Mouse (Mus musculus) adrenal gland, adult 18-20 months (tissue): ENCODE data around the gene Ndufa13. TPM values are rescaled to one million over a fixed set of nuclear protein-coding genes. Genes with fewer than 3 reads are reported as not detected.

ENCODE experiments used
- DNase-seq, 2 experiments: peaks; one replicate each; pipeline ENCODE4 v3.0.0; 2021 to 2022; ENCODE audit warnings: low spot score in 2 of 2
- total RNA-seq, 2 experiments: library from RNA; stranded (reverse); gene quantifications; 1 replicate in 1 of 2; 2 replicates in 1 of 2; pipeline ENCODE4 v1.2.3; 2021

Gene Ndufa13
- total RNA-seq, 2 experiments from 2014 or later = 176 to 210 TPM

GRCm38 (mm10) chr8:69882021-69882756 lies 20.2 kb downstream of the Ndufa13 start:
- no peak for DNase-seq

- DNase-seq = no peak
These were observed 21.0 kb downstream of the Ndufa13 start for GRCm38 (mm10) chr8:69881261-69881865.

GRCm38 (mm10) chr8:69880841-69881240 lies 21.5 kb downstream of the Ndufa13 start:
- DNase-seq = no peak

GRCm38 (mm10) chr8:69879678-69880077 lies 22.7 kb downstream of the Ndufa13 start:
- DNase-seq = no peak

- no peak for DNase-seq
These were observed 24.4 kb downstream of the Ndufa13 start for GRCm38 (mm10) chr8:69877992-69878391.

- no peak for DNase-seq
These were observed 25.0 kb downstream of the Ndufa13 start for GRCm38 (mm10) chr8:69877396-69877795.

GRCm38 (mm10) chr8:69876967-69877366 lies 25.4 kb downstream of the Ndufa13 start:
- DNase-seq = no peak

GRCm38 (mm10) chr8:69876097-69876496 lies 26.3 kb downstream of the Ndufa13 start:
- DNase-seq = no peak

- DNase-seq = no peak
These were observed 27.7 kb downstream of the Ndufa13 start for GRCm38 (mm10) chr8:69874654-69875053.

GRCm38 (mm10) chr8:69874155-69874554 lies 28.2 kb downstream of the Ndufa13 start:
- peak; percentile 69 to 74 for DNase-seq

- DNase-seq = no peak
These were observed 31.5 kb downstream of the Ndufa13 start for GRCm38 (mm10) chr8:69870907-69871306.

- no peak for DNase-seq
These were observed 32.2 kb downstream of the Ndufa13 start for GRCm38 (mm10) chr8:69870003-69870765.

- DNase-seq = no peak
These were observed 34.5 kb downstream of the Ndufa13 start for GRCm38 (mm10) chr8:69867696-69868326.

GRCm38 (mm10) chr8:69864180-69864579 lies 38.2 kb downstream of the Ndufa13 start:
- no peak for DNase-seq

GRCm38 (mm10) chr8:69863387-69864020 lies 38.9 kb downstream of the Ndufa13 start:
- no peak for DNase-seq

GRCm38 (mm10) chr8:69861251-69861650 lies 41.1 kb downstream of the Ndufa13 start:
- DNase-seq = no peak

- DNase-seq = no peak
These were observed 41.6 kb downstream of the Ndufa13 start for GRCm38 (mm10) chr8:69860807-69861206.

GRCm38 (mm10) chr8:69853869-69854268 lies 48.5 kb downstream of the Ndufa13 start:
- DNase-seq = no peak

- no peak for DNase-seq
These were observed 51.3 kb downstream of the Ndufa13 start for GRCm38 (mm10) chr8:69850926-69851506.

- DNase-seq = no peak
These were observed 52.5 kb downstream of the Ndufa13 start for GRCm38 (mm10) chr8:69849899-69850298.

GRCm38 (mm10) chr8:69848951-69849350 lies 53.4 kb downstream of the Ndufa13 start:
- DNase-seq = peak in 1 of 2 experiments; percentile 21
